Mouse (Mus musculus): ENCODE results near the gene Arl1.

DNA sequence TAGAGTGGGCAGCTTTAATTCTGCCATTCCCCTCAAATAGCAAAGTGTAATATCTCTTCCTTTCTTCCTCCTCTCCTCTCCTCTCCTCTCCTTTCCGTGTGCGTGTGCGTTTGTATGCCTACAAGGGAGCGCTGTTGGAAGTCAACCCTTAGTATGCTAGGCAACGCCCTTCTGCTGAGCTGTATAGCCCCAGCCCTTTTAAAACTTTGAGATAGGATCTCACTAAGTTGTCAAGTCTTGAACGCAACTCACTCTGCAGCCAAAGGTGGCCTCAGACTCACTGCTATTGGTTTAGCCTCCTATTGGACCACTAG, 1.6 kb downstream of the Arl1 start:
- TF ChIP-seq CTCF (IDR thresholded peaks at IDR 0.05; ENCODE audit: control insufficient read depth, insufficient read depth, low read length), result no peak
- TF ChIP-seq POLR2A (IDR thresholded peaks at IDR 0.05; ENCODE audit: borderline replicate concordance, control insufficient read depth, low read depth, low read length), result no peak

Measured in bone marrow, adult 2 months (tissue).